Mouse (Mus musculus) embryonic fibroblast, embryonic 13.5 days (primary cell): ENCODE measurements at regions not wholly inside any gene's neighbourhood (a gene's known extent, or its start where the extent isn't known, plus 50 kb on each side); places are given as distances from the start of the nearest gene placed in this dataset.

ENCODE experiments used
- CTCF ChIP-seq: IDR thresholded peaks from 2 replicates; pipeline ENCODE4 v1.5.1; 2011; ENCODE audit warnings: mild to moderate bottlenecking, control low read depth, low read length, moderate library complexity, borderline replicate concordance; ENCODE audit not compliant: insufficient read depth
- POLR2A ChIP-seq: IDR thresholded peaks from 2 replicates; pipeline ENCODE4 v1.6.1; 2011; ENCODE audit warnings: low read depth, mild to moderate bottlenecking, control low read depth, low read length, moderate library complexity

- no peak for TF ChIP-seq POLR2A
- TF ChIP-seq CTCF = no peak
Measured at GRCm38 (mm10) chr1:23589414-23589942, 172.1 kb upstream of the B3gat2 start.
